Mouse (Mus musculus): ENCODE results near the gene Gm20441. TPM values are rescaled to one million over a fixed set of nuclear protein-coding genes. Genes with fewer than 3 reads are reported as not detected.

Gene Gm20441
- not detected for total RNA-seq (2022)

DNA sequence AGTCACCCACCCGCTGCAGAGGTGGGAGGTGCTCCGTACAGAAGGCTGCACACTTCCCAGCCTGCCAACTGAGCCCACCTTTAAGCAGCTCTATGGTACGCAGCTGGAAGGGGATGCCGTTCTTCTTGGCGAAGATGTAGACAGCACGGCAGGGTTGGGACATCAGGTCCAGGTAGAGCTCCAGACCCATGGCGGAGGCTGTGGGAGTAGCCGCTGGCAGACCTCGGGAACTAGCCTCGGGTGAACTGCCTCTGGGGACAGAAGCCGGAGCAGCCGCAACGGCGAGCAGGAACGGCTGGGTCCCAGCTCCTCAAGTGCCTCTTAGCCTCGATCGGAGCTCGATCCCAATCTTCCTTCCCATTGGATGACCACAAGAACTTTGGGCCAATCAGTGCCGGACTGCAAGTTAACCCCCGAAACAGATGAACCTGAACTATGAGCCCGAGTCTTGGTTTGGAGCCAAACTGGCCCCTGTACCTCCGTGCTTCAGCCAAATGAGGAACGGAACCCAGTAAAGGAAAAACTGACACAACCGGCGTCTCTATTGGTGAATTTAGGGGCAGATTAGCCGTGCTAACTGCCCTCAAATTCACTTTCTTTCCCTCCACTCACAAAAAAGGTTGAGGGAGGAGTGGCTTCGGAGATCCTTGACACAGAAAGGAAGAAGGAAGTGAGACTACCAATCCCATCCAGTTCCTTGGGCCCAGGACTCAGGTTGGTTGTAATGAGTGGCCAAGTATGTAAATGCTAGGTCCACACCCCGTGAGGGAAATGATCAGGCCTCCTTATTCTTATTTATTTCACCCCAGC lies at the start of gene Gm20441, which contains the start of gene Gstt3:
Gene Gm20441 (minus strand): TSS at position 186 of the 810 bp plus-strand sequence.
Gene Gstt3 (minus strand): TSS at position 646 of the 810 bp plus-strand sequence.
- no peak for DNase-seq (ENCODE audit: low spot score in 2 of 2)

DNA sequence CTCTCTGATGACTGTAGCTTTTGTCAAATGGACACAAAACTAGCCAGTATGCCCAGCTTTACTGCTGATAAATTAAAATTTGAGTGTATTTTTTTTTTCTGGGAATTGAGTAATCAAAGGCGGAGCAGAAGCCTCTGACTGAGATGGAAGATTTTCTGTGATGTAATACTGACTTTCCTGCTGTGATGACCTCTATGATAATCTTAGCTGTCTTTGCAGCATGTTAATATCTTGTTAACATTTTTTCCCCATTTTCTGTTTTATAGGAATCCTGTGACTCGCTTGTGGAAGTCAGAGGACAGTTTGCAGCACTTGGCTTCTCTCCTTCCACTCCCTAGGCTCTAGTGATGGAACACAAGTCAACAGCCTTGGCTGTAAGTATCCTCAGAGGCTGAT lies 49.5 kb upstream of the Gm20441 start:
- no peak for DNase-seq (ENCODE audit: low spot score in 2 of 2)

DNA sequence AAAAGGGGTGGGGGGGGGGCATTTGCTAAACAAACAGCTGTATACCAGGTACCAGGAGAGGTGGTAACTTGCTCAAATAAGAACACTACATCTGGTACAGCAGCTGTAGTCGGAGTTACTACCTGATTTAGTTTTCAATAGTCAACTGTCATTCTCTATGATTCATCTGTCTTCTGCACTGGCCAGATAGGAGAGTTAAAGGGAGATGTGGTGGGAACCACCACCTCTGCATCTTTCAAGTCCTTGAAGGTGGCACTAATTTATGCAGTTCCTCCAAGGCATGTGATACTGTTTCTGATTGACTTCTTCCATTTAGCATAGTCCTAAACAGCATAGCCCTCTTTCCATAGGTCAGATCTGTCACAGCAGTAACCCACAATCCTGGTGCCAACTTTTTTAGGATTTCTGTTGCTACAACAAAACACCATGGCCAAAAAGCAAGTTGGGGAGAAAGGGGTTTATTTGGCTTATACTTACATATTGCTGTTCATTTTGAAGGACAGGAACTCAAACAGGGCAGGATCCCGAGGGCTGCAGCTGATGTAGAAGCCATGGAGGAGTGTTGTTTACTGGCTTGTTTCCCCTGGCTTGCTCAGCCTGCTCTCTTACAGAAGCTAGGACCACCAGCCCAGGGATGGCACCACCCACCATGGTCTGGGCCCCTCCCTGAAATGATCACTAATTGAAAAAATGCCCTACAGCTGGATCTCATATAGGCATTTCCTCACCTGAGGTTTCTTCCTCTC lies 48.9 kb upstream of the Gm20441 start:
- DNase-seq (ENCODE audit: low spot score in 2 of 2), result no peak

DNA sequence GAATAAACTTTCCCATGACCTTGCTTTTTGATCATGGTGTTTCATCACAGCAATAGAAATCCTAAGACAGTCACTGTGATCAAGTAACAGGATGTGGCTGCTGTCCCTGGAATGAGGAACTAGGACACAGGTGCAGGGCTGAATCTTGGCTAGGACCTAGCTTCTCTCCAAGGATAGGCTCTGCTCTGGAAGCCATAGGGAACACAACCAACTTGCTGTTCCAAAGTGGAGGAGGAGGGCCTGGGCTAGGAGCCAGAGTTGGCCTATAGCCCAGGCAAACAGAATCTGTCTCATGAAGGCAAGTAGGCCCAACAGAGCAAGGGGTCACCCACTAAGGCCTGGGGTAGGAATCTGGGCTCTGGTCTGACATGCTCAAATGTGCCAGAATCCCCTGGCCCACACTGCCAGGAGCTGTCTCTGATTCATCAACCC lies 47.8 kb upstream of the Gm20441 start:
- DNase-seq (ENCODE audit: low spot score in 2 of 2), result peak; percentile 48 to 62

DNA sequence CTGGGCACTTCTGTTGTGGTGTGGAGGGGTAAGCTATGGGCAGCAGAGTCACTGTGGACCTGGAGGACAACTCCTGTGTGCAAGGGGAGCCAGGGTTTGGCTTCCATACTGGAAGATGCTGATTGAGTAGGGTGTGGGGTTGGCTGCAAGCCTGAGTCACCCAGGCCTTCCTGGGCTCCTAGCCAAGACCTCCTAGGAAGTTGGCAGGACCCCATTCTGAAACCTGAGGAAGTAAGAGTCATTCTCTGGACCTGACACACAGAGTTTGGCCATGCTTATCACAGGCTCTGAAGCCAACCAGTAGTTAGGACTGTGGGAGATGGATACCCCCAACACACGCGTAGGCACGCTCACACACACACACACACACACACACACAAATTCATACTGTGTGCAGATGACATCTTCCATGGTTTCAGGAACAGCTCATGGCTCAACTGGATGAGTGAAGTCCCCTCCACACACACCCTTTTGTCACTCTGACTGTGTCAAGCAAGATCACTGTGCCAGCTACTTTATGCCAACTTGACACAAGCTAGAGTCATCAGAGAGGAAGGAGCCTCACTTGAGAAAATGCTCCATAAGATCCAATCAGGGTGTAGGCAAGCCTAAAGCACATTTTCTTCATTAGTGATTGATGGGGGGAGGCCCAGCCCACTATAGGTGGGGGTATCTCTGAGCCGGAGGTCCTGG lies 47.1 kb upstream of the Gm20441 start:
- DNase-seq (ENCODE audit: low spot score in 2 of 2), result peak in 1 of 2 experiments; percentile 13

DNA sequence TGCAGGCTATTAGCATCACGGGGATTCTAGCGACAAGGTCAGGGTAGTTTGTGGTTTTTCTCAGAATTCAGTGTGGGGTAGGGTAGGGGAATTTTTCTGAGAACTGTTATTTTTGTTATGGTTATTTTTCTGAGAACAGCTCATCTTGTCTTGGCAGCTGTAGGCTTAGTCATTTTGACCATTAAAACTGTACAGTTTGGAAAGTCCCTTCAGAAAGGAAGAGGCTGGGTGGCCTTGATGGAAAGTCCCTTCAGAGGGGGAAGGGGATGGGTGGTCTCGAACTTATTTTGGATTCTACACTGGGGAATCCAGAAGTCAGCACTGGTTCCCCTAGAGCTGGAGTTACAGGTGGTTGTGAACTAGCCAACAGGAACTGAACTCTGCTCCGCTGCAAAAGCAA lies 43.8 kb upstream of the Gm20441 start:
- no peak for DNase-seq (ENCODE audit: low spot score in 2 of 2)

DNA sequence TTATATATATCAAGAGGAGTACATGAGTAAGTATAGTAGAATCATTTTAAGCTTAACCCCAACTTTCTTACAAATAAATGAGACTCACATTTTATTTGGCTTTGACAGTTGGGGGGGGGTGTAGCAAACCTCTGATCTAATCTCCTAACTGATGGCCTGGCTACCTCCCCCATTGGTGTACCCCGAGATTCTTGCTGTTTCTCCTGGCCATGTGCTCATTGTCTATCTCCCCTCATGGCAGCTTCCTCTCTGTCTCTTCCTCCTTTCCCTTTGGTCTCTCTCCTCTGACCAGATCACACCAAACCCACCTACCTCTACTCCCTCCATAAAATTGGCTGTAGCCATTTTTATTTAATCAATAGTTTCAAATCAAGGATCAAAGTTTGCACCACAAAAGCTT lies 43.0 kb upstream of the Gm20441 start:
- no peak for DNase-seq (ENCODE audit: low spot score in 2 of 2)

DNA sequence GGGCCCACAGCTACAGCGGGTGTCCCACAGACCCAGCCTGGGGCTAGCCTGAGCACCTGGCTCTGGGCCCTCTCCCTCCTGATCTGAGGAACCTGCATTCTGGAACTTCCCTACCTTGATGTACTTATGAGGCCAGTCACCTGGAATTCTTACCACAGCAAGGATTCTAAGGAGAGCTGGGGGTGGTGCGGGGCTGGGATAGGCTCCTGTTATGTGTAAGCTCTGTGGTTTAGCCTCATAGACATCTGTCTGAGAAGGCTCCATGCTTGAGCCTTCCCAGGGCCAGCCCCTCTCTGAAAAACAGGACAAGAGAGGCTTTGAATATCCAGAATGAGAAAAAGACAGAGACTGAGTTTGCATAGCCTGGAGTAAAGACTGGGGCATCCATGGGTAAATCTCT lies 41.7 kb upstream of the Gm20441 start, which contains the start of gene Gstt4:
Gene Gstt4 (minus strand): TSS at position 101 of the 400 bp plus-strand sequence.
- no peak for DNase-seq (ENCODE audit: low spot score in 2 of 2)

DNA sequence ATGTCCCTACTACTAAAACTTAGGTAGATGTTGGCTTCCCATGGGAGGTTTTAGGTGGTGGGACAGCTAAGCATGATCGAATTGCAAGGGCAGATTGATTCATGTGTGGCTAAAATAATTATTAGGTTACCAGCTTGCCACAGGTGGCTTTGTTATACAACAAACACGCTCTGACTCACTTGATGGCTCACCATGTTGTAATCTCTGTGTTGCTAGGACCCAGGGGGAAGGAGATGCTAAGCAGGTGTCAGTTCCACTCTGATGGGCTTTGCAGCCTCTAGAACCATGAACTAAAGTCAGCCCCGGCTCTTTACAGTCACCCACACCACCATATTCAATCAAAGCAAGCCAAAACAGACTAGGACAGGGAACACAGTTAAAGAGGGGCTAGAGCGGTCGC lies 39.1 kb upstream of the Gm20441 start:
- no peak for DNase-seq (ENCODE audit: low spot score in 2 of 2)

DNA sequence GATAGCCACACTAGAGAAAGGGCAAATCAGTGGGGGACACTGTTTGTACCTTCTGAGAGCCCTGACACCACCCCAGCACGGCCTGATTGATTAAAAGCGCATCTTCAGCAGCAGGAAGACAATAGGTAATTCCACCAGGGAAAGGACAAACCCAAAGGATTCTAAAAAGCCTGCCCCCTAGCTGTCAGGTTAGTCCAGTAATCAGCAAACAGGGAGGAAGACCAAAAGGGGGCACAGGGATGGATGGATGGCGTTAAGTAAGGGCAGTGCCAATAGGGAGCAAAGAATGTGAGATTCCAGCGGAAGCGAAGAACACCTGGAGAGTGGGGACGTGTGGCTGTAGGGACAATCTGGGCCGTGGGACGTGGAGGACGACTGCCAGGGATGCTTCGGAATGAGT lies 37.9 kb upstream of the Gm20441 start:
- DNase-seq (ENCODE audit: low spot score in 2 of 2), result no peak

DNA sequence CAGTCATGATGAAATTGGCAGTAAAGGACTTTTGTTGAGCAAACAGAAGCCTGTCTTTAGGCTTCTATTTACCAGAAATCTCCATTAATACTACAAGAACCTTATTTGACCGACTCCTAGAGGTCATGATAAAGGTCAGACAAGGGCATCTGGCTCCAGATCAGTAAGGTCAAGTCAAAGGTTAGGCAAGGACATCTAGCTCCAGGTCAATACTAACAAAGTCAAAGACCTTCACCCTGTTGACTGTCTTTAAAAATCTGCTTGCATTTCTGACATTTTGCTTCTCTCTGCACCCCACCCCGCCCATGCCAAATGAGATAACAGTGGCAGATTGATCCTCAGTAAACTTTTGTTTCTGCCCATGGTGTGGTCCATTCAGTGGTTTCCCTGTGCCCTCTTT lies 23.5 kb upstream of the Gm20441 start:
- no peak for DNase-seq (ENCODE audit: low spot score in 2 of 2)

DNA sequence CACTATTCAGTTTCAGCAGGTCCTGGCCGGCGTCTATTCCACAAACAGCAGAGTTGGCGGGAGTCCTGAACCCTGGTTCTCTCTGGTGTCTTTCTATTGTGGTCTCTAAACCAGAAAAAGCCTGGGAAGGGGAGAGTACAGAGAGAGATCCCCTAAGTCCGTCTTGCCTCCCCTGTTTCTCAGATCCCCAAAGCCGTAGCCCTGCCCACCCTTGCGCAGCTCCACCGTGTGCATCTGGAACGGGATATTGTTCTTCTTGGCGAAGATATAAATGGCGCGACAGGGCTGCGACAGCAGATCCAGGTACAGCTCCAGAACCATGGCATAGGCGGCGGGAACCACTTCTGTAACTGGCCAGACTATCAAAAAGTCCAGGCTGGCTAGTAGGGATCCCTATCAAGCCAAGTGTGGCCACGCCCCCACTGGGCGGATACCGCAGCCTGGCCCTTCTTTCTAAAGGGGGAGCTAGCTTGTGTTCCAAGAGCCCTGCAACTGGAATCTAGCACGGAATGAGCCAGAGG lies 17.5 kb upstream of the Gm20441 start, which contains the start of gene Gstt1:
Gene Gstt1 (minus strand): TSS at position 409 of the 521 bp plus-strand sequence.
- DNase-seq (ENCODE audit: low spot score in 2 of 2), result peak in 1 of 2 experiments; percentile 23

DNA sequence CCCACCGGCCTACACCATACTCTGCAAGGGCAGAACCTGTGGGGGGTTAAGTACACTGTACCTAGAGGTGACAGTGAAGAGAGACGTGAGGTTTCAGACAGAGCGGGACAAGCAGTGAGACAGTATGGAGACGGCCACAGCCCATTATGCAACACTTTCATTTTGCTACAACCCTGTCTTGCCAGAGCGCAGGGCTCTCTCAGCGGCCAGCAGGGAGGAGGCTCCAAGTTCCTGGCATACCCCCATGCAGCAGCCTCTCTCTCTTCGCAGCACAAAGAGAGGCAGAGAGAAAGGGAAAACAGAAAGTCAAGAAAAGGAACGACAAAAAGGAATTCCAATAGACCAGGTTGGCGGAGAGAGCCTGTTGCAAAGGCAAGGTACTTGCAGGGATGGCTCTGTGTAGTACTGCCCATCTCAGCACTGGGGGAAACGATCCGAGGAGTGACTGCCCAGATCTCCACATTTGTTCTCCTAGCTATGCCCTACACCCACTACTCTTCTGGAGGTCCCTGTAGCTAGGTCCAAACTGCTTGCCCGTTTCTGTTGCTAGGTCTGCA lies 16.9 kb upstream of the Gm20441 start:
- peak in 1 of 2 experiments; percentile 34 for DNase-seq (ENCODE audit: low spot score in 2 of 2)

DNA sequence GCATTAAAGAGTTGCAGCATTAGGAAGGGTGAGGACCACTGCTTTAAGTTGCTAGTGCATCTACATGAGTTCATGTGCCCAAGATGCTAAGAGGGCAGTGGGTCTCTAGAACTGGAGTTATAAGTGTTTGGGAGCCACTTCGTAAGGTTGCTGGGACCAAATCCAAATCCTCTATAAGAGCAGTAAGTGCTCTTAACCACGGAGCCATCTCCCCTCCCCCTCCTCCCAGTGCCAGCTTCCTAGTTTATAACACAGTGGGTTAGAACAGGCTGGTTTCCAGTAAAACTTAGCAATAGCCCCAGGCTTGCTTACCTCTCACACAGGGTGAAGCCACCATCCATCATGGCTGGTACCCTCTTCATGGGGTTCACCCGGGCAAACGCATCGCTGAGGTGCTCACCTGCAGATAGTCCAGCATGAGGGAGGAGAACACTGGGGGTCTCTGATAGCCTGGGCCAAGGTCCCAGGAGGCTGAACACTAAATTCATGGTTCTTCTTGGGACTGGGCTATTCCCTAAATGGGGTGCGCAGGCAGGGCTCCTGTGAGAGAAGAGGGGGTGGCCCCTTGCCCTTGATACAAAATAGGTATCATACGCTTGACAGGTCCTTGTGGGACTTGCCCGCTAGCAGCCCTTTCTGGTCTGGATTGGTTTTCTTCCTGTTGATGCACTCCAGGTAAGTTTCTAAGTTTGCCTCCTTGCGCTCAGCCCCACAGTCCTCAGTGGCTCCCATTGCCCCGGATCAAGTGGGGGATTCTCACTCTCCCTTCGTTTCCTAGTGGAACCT lies 16.2 kb upstream of the Gm20441 start:
- DNase-seq (ENCODE audit: low spot score in 2 of 2), result no peak

DNA sequence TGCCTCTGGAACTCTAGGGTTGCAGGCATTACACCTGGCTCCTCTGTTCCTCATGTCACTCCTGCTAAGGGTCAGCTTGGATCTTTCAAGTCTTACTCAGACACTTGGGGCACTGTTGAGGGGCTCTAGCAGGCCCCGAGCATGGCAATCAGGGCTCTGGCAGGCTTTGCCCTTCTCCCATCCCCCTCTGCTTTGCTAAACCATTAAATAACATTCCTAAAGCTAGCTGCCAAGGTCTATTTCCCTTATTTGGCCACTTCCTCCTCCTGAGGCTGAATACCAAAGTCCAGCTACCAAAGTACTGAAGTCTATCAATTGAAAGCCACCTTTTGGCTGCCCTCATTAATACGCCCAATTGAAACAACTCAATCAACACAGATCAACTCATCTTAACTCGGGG lies 14.1 kb upstream of the Gm20441 start:
- no peak for DNase-seq (ENCODE audit: low spot score in 2 of 2)

DNA sequence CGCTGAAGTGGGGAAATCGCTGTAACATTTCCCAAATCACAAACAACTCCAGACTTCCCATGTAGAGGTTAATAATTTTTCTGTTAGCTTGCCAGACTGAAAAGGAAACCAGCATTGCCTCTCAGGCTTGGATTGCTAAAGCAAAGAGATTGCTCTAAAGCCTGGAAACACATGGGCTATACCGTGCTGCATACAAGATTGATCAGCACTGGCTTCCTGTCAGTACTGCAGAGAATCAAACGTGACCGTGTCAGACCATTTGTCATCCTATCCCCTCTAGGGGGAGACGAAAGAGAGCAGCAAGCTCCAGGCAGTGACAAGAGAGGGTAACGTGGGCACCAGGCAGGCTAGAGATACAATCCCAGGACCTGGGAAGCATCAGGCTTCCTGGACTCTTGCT lies 10.0 kb upstream of the Gm20441 start:
- DNase-seq (ENCODE audit: low spot score in 2 of 2), result no peak

DNA sequence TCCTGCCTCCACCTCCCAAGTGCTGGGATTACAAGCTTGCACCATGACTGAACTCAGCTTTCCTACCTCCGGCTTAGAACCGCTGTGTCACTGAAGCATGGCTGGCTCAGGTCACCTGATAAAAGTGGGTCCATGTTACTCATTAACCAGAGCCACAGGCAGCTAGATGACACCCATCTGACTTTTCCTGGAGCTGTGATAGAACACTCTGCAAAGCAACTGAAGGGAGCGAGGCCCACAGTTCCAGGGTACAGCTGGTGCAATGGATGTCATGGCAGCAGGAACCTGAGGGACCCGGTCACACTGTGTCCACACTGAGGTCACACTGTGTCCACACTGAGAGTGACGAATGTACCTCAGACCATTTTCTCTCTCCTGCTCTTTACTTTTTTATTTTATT lies 9.1 kb upstream of the Gm20441 start:
- no peak for DNase-seq (ENCODE audit: low spot score in 2 of 2)

DNA sequence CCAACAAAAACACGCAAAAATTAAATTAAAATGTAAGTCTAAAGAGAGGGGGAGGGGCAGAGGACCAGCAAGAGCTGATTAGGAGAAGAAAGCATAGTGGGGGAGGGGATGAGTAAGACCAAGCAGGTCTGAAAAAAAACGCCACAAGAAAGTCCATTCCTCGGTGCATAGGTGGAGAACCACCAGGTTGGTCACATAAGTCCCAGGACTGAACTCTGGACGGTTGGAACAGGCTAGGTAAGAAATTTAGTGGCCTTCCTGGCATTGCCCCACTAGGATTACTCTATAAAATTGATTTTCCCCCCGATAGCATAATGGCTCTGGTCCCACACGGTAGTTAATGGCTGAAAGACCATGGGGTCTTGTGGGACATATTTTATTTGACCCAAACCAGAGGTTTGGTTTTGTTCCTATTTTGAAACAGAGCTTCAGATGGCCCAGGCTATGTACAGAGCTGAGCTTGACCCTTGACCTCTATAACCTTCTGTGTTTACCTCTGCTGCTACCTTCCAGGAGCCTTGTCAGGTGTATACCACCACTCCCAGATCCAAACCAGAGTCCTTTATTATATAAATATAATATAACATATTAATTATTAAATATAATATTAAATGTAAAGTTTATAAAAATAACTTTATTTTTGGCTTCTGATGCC lies 8.5 kb upstream of the Gm20441 start:
- DNase-seq (ENCODE audit: low spot score in 2 of 2), result no peak

DNA sequence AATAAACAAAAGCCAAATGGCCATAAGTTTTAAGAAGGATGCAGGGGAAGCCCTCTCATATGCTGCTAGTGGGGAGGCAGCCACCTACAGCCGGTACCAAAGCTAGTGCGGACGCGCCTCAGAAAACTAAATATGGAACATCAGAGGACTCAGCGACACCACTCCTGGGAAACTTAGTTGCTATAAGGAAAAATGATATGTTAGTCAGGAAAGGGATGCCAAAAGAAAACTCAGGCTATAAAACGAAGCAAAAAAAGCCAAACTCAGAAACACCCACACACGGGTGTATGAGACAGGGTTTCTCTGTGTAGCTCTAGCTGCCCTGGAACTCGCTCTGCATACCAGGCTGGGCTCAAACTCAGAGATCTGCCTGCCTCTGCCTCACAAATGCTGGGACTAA lies 7.5 kb upstream of the Gm20441 start:
- no peak for DNase-seq (ENCODE audit: low spot score in 2 of 2)

DNA sequence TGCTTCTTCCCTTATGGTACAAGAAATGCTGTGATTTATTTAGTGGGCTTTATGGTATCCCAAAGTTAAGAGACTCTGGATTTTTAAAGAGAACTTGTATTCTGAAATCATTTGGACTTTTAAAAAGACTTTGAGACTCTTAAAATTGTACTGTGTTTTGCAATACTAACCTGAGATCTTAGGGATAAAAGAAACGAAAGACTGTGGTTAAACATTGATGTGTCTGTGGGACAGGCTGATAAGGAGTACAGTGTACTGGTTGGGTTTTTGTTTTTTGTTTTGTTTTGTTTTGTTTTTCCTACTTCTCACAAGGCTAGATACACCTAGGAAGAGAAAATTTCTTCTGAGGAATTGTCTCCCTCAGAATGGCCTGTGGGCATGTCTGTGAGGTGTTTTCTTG lies 4.7 kb upstream of the Gm20441 start:
- no peak for DNase-seq (ENCODE audit: low spot score in 2 of 2)

Measured in layer of hippocampus, adult 8-10 months (tissue).